In the genomic region with DNA sequence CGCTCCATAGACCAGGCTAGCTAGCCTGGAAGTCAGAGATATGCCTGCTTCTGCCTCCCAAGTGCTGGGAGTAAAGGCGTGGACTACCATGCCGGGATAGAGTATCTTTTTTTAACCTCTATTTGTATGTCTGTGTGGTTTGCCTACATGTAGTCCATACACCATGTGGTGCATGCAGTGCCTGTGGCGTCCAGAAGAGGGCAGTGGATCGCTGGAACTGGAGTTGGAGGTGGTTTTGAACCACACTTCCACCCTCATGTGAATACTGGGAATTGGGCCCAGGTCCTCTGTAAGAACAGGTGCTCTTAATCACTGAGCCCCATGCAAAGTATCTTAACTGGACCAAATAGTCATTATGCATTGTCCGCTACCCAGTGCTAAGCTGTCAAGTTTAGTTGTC, we compare ENCODE assay signal across 9 mouse cellular contexts.
DNase-seq lines count a peak whose midpoint lies in the region; ATAC-seq and TF ChIP-seq lines count a peak whose summit lies in the region.
"Had no signal": no experiment of that assay in that cellular context is flagged by ENCODE, and none has a peak within 500 bp of the region (broad histone marks: within the 10 kb centered on the region; RNA-seq: fewer than 3 reads in every experiment).

No protein-coding gene starts in this region.

- H3K27me3 ChIP-seq in forebrain, postnatal 0 days (ENCODE audit: insufficient read depth, low read length): no peaks in the 10 kb centered on the region
- peaks cover 87% of the 10 kb centered on the region for H3K27me3 ChIP-seq in forebrain, embryonic 10.5 days (ENCODE audit: poor library complexity, severe bottlenecking)
- H3K27me3 ChIP-seq in forebrain, embryonic 16.5 days (replicated peaks; ENCODE audit: control insufficient read depth, insufficient read depth, low read length): no peaks in the 10 kb centered on the region

- no peak for ATAC-seq in forebrain, postnatal 0 days
- ATAC-seq in forebrain, embryonic 16.5 days: no peak

- no peak overlapping the region for H3K9ac ChIP-seq in forebrain, postnatal 0 days
- no peak overlapping the region for H3K9ac ChIP-seq in forebrain, embryonic 16.5 days (replicated peaks; ENCODE audit: low read depth, low read length)
- H3K9ac ChIP-seq: midbrain, embryonic 12.5 days had no signal

- peak; percentile 36 for TF ChIP-seq CTCF in forebrain, postnatal 0 days (IDR thresholded peaks at IDR 0.05; ENCODE audit: low read depth)

- H3K4me1 ChIP-seq in forebrain, postnatal 0 days (ENCODE audit: insufficient read depth): no peaks in the 10 kb centered on the region
- peaks cover 32% of the 10 kb centered on the region for H3K4me1 ChIP-seq in forebrain, embryonic 10.5 days
- H3K4me1 ChIP-seq in forebrain, embryonic 16.5 days (replicated peaks; ENCODE audit: control insufficient read depth, insufficient read depth, low read length): peaks cover 10% of the 10 kb centered on the region; the same call in 1 of the 2 replicates

- no peaks in the 10 kb centered on the region for H3K9me3 ChIP-seq in forebrain, postnatal 0 days (ENCODE audit: low read length)
- no peaks in the 10 kb centered on the region for H3K9me3 ChIP-seq in forebrain, embryonic 10.5 days
- H3K9me3 ChIP-seq in forebrain, embryonic 16.5 days (ENCODE audit: control insufficient read depth, low read length): no peaks in the 10 kb centered on the region
- H3K9me3 ChIP-seq: midbrain, embryonic 12.5 days had no signal

- no peak overlapping the region for H3K27ac ChIP-seq in forebrain, postnatal 0 days (ENCODE audit: low read depth, low read length)
- H3K27ac ChIP-seq in forebrain, embryonic 10.5 days: no peak overlapping the region
- H3K27ac ChIP-seq in forebrain, embryonic 16.5 days (ENCODE audit: low read length): no peak overlapping the region
- H3K27ac ChIP-seq: midbrain, embryonic 12.5 days had no signal

- H3K4me3 ChIP-seq in forebrain, postnatal 0 days (ENCODE audit: low read depth, low read length): no peak overlapping the region
- H3K4me3 ChIP-seq in forebrain, embryonic 10.5 days: no peak overlapping the region
- H3K4me3 ChIP-seq in forebrain, embryonic 16.5 days (replicated peaks; ENCODE audit: low read length): no peak overlapping the region
- H3K4me3 ChIP-seq: midbrain, embryonic 12.5 days had no signal

- no peaks in the 10 kb centered on the region for H3K36me3 ChIP-seq in forebrain, postnatal 0 days (ENCODE audit: insufficient read depth)
- H3K36me3 ChIP-seq in forebrain, embryonic 10.5 days (replicated peaks): no peaks in the 10 kb centered on the region
- no peaks in the 10 kb centered on the region for H3K36me3 ChIP-seq in forebrain, embryonic 16.5 days (ENCODE audit: control insufficient read depth, insufficient read depth)
- H3K36me3 ChIP-seq: midbrain, embryonic 12.5 days had no signal

- H3K4me2 ChIP-seq in forebrain, postnatal 0 days (ENCODE audit: low read depth): no peak overlapping the region
- no peak overlapping the region for H3K4me2 ChIP-seq in forebrain, embryonic 16.5 days (ENCODE audit: low read length)
- H3K4me2 ChIP-seq: midbrain, embryonic 12.5 days had no signal

- DNase-seq in forebrain, postnatal 0 days: no peak
- DNase-seq in forebrain, embryonic 10.5 days (ENCODE audit: extremely low spot score, low spot score): no peak
- DNase-seq in retina, embryonic 14.5 days (ENCODE audit: low spot score): peak; percentile 34
- no peak for DNase-seq in retina, postnatal 1 day
- DNase-seq in kidney, postnatal 25 days: peak; percentile 43 to 52
- peak; percentile 44 to 66 for DNase-seq in thymus, postnatal 10 days (ENCODE audit: low spot score in 2 of 2)
- DNase-seq in adipocyte (ENCODE audit: low spot score): no peak

- WGBS in forebrain, postnatal 0 days: 71% methylated on average over 6 of the region's 6 CpGs
- WGBS in forebrain, embryonic 10.5 days: 64% methylated on average over 6 of the region's 6 CpGs
- 67% methylated on average over 6 of the region's 6 CpGs for WGBS in forebrain, embryonic 16.5 days

Comparison
In these comparisons a context has a peak if more than half of its experiments do, and no peak if none do; other contexts are left out.
1. DNase-seq: peak in retina, embryonic 14.5 days (single experiment), kidney, postnatal 25 days (2 of 2) and thymus, postnatal 10 days (2 of 2); none in forebrain, postnatal 0 days (single experiment), forebrain, embryonic 10.5 days (single experiment), retina, postnatal 1 day (single experiment) and adipocyte (single experiment).